19 mouse cellular contexts compared by ENCODE assay signal in the genomic region with DNA sequence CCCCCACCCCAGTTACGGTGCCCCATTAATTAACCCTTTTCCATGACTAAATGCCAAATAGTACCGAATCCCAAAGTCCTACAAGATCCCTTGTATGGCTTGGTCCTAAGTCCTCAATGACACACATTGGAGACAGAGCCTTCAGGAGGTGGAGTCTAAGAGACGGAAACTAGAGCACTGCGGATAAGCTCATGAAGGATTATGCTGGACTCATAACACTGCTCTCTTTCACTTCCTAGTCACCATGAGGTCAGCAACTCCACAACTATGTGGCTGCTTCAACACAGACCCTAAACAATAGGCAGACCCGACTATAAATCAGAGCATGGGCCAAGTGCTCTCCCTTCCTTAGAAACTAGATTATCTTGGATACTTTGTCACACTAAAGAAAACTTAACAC.
DNase-seq lines count a peak whose midpoint lies in the region; ATAC-seq and TF ChIP-seq lines count a peak whose summit lies in the region.
"Had no signal": no experiment of that assay in that cellular context is flagged by ENCODE, and none has a peak within 500 bp of the region (broad histone marks: within the 10 kb centered on the region; RNA-seq: fewer than 3 reads in every experiment).

No protein-coding gene starts in this region.

- H3K4me3 ChIP-seq in layer of hippocampus, adult 2 months, result no peak overlapping the region
- no peak overlapping the region for H3K4me3 ChIP-seq in brown adipose tissue, adult 24 weeks (ENCODE audit: insufficient read depth, low read depth, low read length)
- H3K4me3 ChIP-seq in liver, embryonic 14.5 days (ENCODE audit: insufficient read depth in 1 of 2, low read depth in 2 of 2, low read length in 2 of 2), result no peak overlapping the region
- no peak overlapping the region for H3K4me3 ChIP-seq in midbrain, embryonic 15.5 days
- H3K4me3 ChIP-seq: kidney, embryonic 15.5 days; left cerebral cortex, adult 2 months had no signal

- ATAC-seq in liver, embryonic 14.5 days (ENCODE audit: insufficient read depth), result no peak
- ATAC-seq in monocyte, adult 5-6 weeks (replicated peaks; ENCODE audit: insufficient number of reproducible peaks, low FRiP score, low TSS enrichment, poor library complexity, severe bottlenecking), result peak; percentile 37
- ATAC-seq in midbrain, embryonic 15.5 days (replicated peaks), result no peak
- ATAC-seq: forebrain, postnatal 0 days; hindbrain, embryonic 16.5 days; intestine, embryonic 16.5 days had no signal

- TF ChIP-seq EP300 in liver, embryonic 14.5 days (IDR thresholded peaks at IDR 0.05; ENCODE audit: low read depth), result no peak

- H3K9me3 ChIP-seq in liver, embryonic 14.5 days (ENCODE audit: control insufficient read depth, low read length), result no peaks in the 10 kb centered on the region
- H3K9me3 ChIP-seq in midbrain, embryonic 15.5 days, result no peaks in the 10 kb centered on the region
- H3K9me3 ChIP-seq: kidney, embryonic 15.5 days had no signal

- no peak for DNase-seq in layer of hippocampus, adult 2 months (ENCODE audit: low spot score in 2 of 2)
- DNase-seq in layer of hippocampus, postnatal 10 days (ENCODE audit: low spot score in 2 of 2), result no peak
- DNase-seq in liver, embryonic 14.5 days (ENCODE audit: low read depth in 3 of 3, low spot score in 3 of 3), result no peak
- DNase-seq in left cerebral cortex, adult 11 months (ENCODE audit: low spot score), result no peak
- DNase-seq in adrenal gland, postnatal 14 days, result no peak
- DNase-seq: cerebellum, adult 9-11 months; embryo, embryonic 11 days; forebrain, postnatal 0 days; heart, adult 18-20 months; left cerebral cortex, postnatal 4 days; lung, postnatal 10 days; spleen, adult 18-20 months had no signal

- 54% methylated on average over 5 of the region's 5 CpGs for WGBS in liver, embryonic 14.5 days (ENCODE audit: insufficient replicate concordance)
- 85% methylated on average over 5 of the region's 5 CpGs for WGBS in midbrain, embryonic 15.5 days

- no peak overlapping the region for H3K9ac ChIP-seq in liver, embryonic 14.5 days (replicated peaks)
- no peak overlapping the region for H3K9ac ChIP-seq in midbrain, embryonic 15.5 days
- H3K9ac ChIP-seq: forebrain, postnatal 0 days; kidney, embryonic 15.5 days had no signal

- peak overlapping the region; percentile 0; the same call in 1 of the 2 replicates for H3K27ac ChIP-seq in layer of hippocampus, adult 2 months
- peak overlapping the region; percentile 47 for H3K27ac ChIP-seq in brown adipose tissue, adult 24 weeks (replicated peaks; ENCODE audit: low read depth, low read length)
- H3K27ac ChIP-seq in liver, embryonic 14.5 days, result no peak overlapping the region
- no peak overlapping the region for H3K27ac ChIP-seq in midbrain, embryonic 15.5 days
- H3K27ac ChIP-seq: kidney, embryonic 15.5 days; left cerebral cortex, adult 2 months had no signal

- H3K36me3 ChIP-seq in liver, embryonic 14.5 days (replicated peaks; ENCODE audit: control insufficient read depth, insufficient read depth, low read depth), result no peaks in the 10 kb centered on the region
- no peaks in the 10 kb centered on the region for H3K36me3 ChIP-seq in midbrain, embryonic 15.5 days (replicated peaks)
- H3K36me3 ChIP-seq: kidney, embryonic 15.5 days had no signal

- H3K27me3 ChIP-seq in liver, embryonic 14.5 days (ENCODE audit: control insufficient read depth, insufficient read depth, low read length), result no peaks in the 10 kb centered on the region
- no peaks in the 10 kb centered on the region for H3K27me3 ChIP-seq in midbrain, embryonic 15.5 days (replicated peaks)
- H3K27me3 ChIP-seq: kidney, embryonic 15.5 days had no signal

- peak overlapping the region; percentile 75 for H3K4me2 ChIP-seq in liver, embryonic 14.5 days (ENCODE audit: low read depth)
- H3K4me2 ChIP-seq in midbrain, embryonic 15.5 days, result no peak overlapping the region
- H3K4me2 ChIP-seq: kidney, embryonic 15.5 days had no signal

- TF ChIP-seq CTCF in layer of hippocampus, adult 2 months (conservative IDR thresholded peaks at IDR 0.05), result no peak
- no peak for TF ChIP-seq CTCF in liver, embryonic 14.5 days (IDR thresholded peaks at IDR 0.05; ENCODE audit: low read depth)

- H3K4me1 ChIP-seq in brown adipose tissue, adult 24 weeks (ENCODE audit: control insufficient read depth, insufficient read depth, insufficient read length, low read length), result peaks cover 43% of the 10 kb centered on the region
- peaks cover 0 to 24% of the 10 kb centered on the region in 2 experiments; a peak in 2 of 4 replicates for H3K4me1 ChIP-seq in liver, embryonic 14.5 days (replicated peaks; ENCODE audit: control insufficient read depth in 2 of 2, insufficient read depth in 2 of 2, low read length in 1 of 2)
- H3K4me1 ChIP-seq in midbrain, embryonic 15.5 days, result no peaks in the 10 kb centered on the region

Comparison
In these comparisons a context has a peak if more than half of its experiments do, and no peak if none do; other contexts are left out.
1. H3K27ac ChIP-seq: peak in layer of hippocampus, adult 2 months (single experiment) and brown adipose tissue, adult 24 weeks (single experiment); none in liver, embryonic 14.5 days (single experiment) and midbrain, embryonic 15.5 days (single experiment).